Mouse (Mus musculus) limb, embryonic 14.5 days (tissue): Measurements from ENCODE around the gene Gemin6. TPM values are rescaled to one million over a fixed set of nuclear protein-coding genes. Genes with fewer than 3 reads are reported as not detected.
"Not testable (repeated sequence)": the region's sequence is repeated elsewhere in the genome, so short reads cannot be mapped to it uniquely, and the experiment has no call there.

Experiments used
- ATAC-seq: fragments of 200-750 bp; cut with Nextera tagmentation; 2 replicates; pipeline ENCODE4 v1.8.0; 2017; ENCODE audit warnings: low read depth, moderate number of reproducible peaks, moderate TSS enrichment; ENCODE audit not compliant: low FRiP score
- DNase-seq: peaks from one replicate; pipeline ENCODE4 v3.0.0-alpha.2; 2015; ENCODE audit warnings: low spot score
- H3K27ac ChIP-seq: fragments of 300-500 bp; sonication (generic); replicated peaks from 2 replicates; pipeline ENCODE4 v1.5.1; 2014; ENCODE audit warnings: low read depth, mild to moderate bottlenecking, low read length, moderate library complexity, mixed read lengths
- H3K27me3 ChIP-seq: fragments of 300-500 bp; sonication (generic); 2 replicates; pipeline ENCODE4 v1.6.1; 2014; ENCODE audit warnings: low read length, mixed read lengths; ENCODE audit not compliant: control insufficient read depth, insufficient read depth
- H3K36me3 ChIP-seq: fragments of 300-500 bp; sonication (generic); 2 replicates; pipeline ENCODE4 v1.6.1; 2014; ENCODE audit warnings: mild to moderate bottlenecking, low read length, moderate library complexity, mixed read lengths; ENCODE audit not compliant: control insufficient read depth, insufficient read depth
- H3K4me1 ChIP-seq: fragments of 300-500 bp; sonication (generic); 2 replicates; pipeline ENCODE4 v1.6.1; 2014; ENCODE audit warnings: antibody characterized with exemption, low read length, mixed read lengths; ENCODE audit not compliant: control insufficient read depth, insufficient read depth
- H3K4me2 ChIP-seq: fragments of 300-500 bp; sonication (generic); replicated peaks from 2 replicates; pipeline ENCODE4 v1.6.1; 2014; ENCODE audit warnings: low read depth, mild to moderate bottlenecking, low read length, moderate library complexity; ENCODE audit not compliant: severe bottlenecking
- H3K4me3 ChIP-seq: fragments of 300-500 bp; sonication (generic); replicated peaks from 2 replicates; pipeline ENCODE4 v1.5.1; 2014; ENCODE audit warnings: low read length
- H3K9ac ChIP-seq: fragments of 300-500 bp; sonication (generic); 2 replicates; pipeline ENCODE4 v1.6.1; 2014; ENCODE audit warnings: mild to moderate bottlenecking, low read depth, low read length, moderate library complexity; ENCODE audit not compliant: severe bottlenecking
- H3K9me3 ChIP-seq: fragments of 300-500 bp; sonication (generic); 2 replicates; pipeline ENCODE4 v1.6.1; 2016; ENCODE audit warnings: low read length; ENCODE audit not compliant: control insufficient read depth
- POLR2A ChIP-seq: fragments of 200-500 bp; IDR thresholded peaks from 2 replicates; pipeline ENCODE4 v1.8.0; 2012; ENCODE audit warnings: inconsistent platforms, mild to moderate bottlenecking, moderate library complexity, borderline replicate concordance; ENCODE audit not compliant: insufficient read depth, insufficient read length; ENCODE audit errors: extremely low read depth
- WGBS: fragments of 180-500 bp; shearing (Covaris S2); extraction: QIAGEN DNeasy Blood & Tissue Kit; methylation state at CpG from one replicate; pipeline ENCODE4 v1.1.7; 2014; 5-methylcytosine and 5-hydroxymethylcytosine counted together
- polyA plus RNA-seq, 2 experiments: library from polyadenylated mRNA; depleted of rRNA in 1 of 2; stranded (reverse) in 1 of 2; unstranded in 1 of 2; fragments of >200 nt; fragmentation: Nextera tagmentation in 1 of 2; extraction: Ambion mirVana in 1 of 2; gene quantifications; 2 replicates each; pipeline versions ENCODE4 v1.2.1 to v1.2.3; 2012 to 2014

The Gemin6 gene
- 10.8 and 16.7 TPM in 2 replicates for polyA plus RNA-seq (2012; rRNA removed)
- polyA plus RNA-seq (2014; fragmentation: Nextera tagmentation; extraction: Ambion mirVana) = 30.8 and 34.7 TPM in 2 replicates

DNA sequence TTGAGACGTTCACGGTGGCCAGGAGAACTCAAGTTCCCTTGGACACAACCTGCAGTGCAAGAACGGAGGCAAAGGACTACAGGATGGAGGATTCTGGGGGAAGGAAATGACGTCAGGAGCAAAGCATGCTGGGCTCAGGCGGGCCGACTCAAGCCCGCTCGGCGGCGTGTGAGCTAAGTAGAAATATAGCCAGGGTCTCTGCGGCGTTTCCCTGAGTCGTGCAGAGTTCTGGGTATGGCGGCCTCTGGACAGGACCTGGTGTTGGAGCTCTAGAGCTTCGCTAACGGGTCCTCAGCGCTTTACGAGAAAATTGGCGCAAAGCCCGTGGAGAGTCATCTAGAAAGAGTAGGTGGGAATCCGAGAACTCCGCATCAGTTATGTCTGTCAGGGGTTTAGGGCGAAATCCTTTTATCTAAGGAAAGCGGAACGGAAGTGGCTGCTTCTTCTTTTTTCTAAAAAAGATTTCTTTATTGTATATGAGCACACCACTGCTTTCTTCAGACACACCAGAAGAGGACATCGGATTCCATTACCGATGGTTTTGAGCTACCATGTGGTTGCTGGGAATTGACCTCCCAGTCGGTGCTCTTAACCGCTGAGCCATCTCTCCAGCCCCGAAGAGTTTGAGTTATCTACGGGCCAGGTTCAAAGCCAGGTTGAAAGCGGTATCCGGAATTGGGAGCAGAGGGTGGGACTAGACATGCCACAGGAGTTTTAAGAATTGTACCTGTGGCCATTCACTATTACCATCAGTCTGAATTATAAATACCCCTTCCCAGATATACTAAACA lies at the start of gene Gemin6:
Gene Gemin6 (plus strand): TSS at position 116 of the 791 bp plus-strand sequence.
- peaks cover 3% of the 10 kb centered on the region; the same call in 1 of the 2 replicates for H3K4me1 ChIP-seq
- under 1% methylated on average over 33 of the region's 33 CpGs for WGBS
- peak within 1 kb of the TSS; percentile 48 for H3K4me3 ChIP-seq
- H3K4me2 ChIP-seq = peak within 1 kb of the TSS; percentile 66
- H3K27ac ChIP-seq = peak within 1 kb of the TSS; percentile 83
- ATAC-seq (peak; percentile 96), DNase-seq (peak; percentile 95)
- peak; percentile 96; the same call in 1 of the 2 replicates for TF ChIP-seq POLR2A
- H3K27me3 ChIP-seq = no peaks in the 10 kb centered on the region
- 0 out of 2 replicates have a peak, but pooled peaks cover 5% of the 10 kb centered on the region for H3K36me3 ChIP-seq
- H3K9ac ChIP-seq = peak within 1 kb of the TSS; percentile 72
- no peaks in the 10 kb centered on the region for H3K9me3 ChIP-seq

DNA sequence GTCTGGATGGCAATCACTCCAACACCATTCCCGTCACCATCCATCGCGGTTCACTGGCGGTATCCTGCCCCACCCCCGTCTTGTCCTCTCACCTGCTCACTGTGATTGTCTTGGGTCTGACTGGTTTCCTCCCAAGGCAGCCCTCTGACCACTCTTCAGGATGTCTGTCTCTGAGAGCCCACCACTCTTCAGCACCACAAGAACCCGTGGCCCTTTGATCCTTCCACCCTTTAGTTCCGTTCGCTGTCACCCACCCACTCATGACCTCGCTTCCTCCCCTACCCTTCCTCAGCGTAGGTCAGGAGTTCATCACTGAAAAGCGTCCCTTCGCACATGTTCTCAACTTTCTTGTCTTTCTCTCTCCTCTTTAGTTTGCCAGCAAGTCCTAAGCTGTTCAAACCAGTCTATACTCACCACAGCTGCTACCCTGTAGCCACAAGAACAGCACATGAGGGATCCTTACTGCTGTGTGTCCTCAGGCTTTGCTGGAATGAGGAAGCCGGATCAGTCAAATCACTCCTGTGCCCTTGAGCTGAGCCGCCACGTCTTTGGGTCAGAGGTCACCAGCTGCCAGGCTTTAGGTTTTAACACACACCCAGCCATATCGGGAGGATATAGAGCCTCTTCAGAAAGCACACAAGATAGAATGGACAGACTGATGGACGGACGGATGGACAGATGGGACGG lies 49.4 kb upstream of the Gemin6 start:
- H3K4me1 ChIP-seq = no peaks in the 10 kb centered on the region
- H3K9me3 ChIP-seq = no peaks in the 10 kb centered on the region
- 75% methylated on average over 19 of the region's 19 CpGs for WGBS
- H3K27me3 ChIP-seq = no peaks in the 10 kb centered on the region
- no peak overlapping the region for H3K4me2 ChIP-seq
- no peak overlapping the region for H3K27ac ChIP-seq
- H3K4me3 ChIP-seq = no peak overlapping the region
- no peaks in the 10 kb centered on the region for H3K36me3 ChIP-seq
- no peak for TF ChIP-seq POLR2A
- no peak for DNase-seq
- no peak for ATAC-seq
- H3K9ac ChIP-seq = no peak overlapping the region

DNA sequence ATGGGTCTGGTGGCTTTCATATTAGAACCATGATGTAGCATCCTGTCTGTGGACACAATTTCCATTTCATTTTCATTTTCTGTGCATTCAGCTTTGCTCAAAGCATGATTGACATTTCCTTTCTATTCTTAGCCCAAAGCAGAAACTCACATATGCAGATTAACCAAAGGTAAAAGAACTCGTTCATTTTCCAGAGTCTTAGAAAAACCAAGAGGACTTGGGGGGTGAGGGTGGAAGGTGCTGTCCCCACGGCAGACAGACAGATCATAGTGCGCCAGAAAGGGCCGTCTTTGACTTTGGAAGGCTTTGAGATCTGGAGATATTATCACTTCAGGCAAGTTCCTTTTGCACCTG lies 48.9 kb upstream of the Gemin6 start:
- no peak for DNase-seq
- WGBS = 84% methylated on average over 4 of the region's 4 CpGs
- H3K27ac ChIP-seq = no peak overlapping the region
- no peaks in the 10 kb centered on the region for H3K4me1 ChIP-seq
- H3K4me2 ChIP-seq = no peak overlapping the region
- H3K9ac ChIP-seq = no peak overlapping the region
- no peak for ATAC-seq
- TF ChIP-seq POLR2A = no peak
- no peaks in the 10 kb centered on the region for H3K27me3 ChIP-seq
- no peaks in the 10 kb centered on the region for H3K9me3 ChIP-seq
- H3K4me3 ChIP-seq = no peak overlapping the region
- no peaks in the 10 kb centered on the region for H3K36me3 ChIP-seq

DNA sequence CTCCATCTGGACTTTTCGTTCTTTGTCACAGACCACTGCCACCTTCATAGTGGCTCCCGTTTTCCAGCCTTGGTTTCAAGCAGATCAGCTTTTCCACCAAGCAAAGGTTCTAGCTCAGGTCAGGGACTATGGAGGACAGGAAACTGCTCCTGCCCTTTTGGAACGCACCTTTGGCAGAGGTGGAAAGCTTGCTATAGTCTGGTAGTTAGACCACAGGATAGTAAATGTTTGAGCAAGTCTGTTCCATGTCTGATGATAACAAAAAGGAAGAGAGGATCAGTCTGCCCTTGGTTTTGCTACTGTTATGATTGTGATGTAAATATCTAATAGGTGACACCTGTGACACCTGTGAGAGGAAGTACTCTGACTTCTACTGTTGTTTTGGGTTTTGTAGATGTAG lies 48.3 kb upstream of the Gemin6 start:
- no peak for ATAC-seq
- no peaks in the 10 kb centered on the region for H3K4me1 ChIP-seq
- WGBS = 91% methylated on average over 3 of the region's 3 CpGs

DNA sequence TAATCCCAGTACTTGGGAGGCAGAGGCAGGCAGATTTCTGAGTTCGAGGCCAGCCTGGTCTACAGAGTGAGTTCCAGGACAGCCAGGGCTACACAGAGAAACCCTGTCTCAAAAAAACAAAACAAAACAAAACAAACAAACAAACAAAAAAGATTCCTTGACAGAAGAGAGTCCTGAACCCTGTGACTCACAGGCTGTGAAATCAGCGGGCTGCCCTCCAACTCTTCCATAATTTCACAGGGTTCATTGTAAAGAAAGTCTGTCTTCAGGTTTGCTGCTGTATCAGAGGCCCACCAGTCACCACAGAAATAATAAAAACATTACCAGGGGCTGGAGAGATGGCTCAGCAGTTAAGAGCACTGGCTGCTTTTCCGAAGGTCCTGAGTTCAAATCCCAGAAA lies 45.4 kb upstream of the Gemin6 start:
- not testable (repeated sequence) for H3K4me2 ChIP-seq, H3K9me3 ChIP-seq, H3K9ac ChIP-seq, H3K27ac ChIP-seq, DNase-seq, H3K36me3 ChIP-seq, H3K27me3 ChIP-seq, H3K4me1 ChIP-seq, ATAC-seq, H3K4me3 ChIP-seq
- 96% methylated on average over 3 of the region's 3 CpGs for WGBS

More for the DNA sequence above, 48.3 kb upstream of the Gemin6 start:
- no peak for TF ChIP-seq POLR2A
- no peaks in the 10 kb centered on the region for H3K27me3 ChIP-seq
- no peak overlapping the region for H3K27ac ChIP-seq
- H3K9me3 ChIP-seq = no peaks in the 10 kb centered on the region
- H3K36me3 ChIP-seq = no peaks in the 10 kb centered on the region
- DNase-seq = no peak
- no peak overlapping the region for H3K4me3 ChIP-seq
- H3K4me2 ChIP-seq = no peak overlapping the region
- H3K9ac ChIP-seq = no peak overlapping the region
